Mouse (Mus musculus) testis, adult 2 months (tissue): ENCODE measurements around the gene Agap1.

ENCODE experiments used
- CTCF ChIP-seq: fragments of 200-500 bp; IDR thresholded peaks from 2 replicates; pipeline ENCODE4 v1.5.1; 2012; ENCODE audit warnings: low read depth, mild to moderate bottlenecking, inconsistent platforms, low read length, moderate library complexity; ENCODE audit not compliant: control insufficient read depth, insufficient read depth, insufficient replicate concordance
- POLR2A ChIP-seq: fragments of 200-500 bp; IDR thresholded peaks from 2 replicates; pipeline ENCODE4 v1.6.1; 2012; ENCODE audit warnings: low read depth, mild to moderate bottlenecking, inconsistent platforms, low read length, moderate library complexity; ENCODE audit not compliant: control insufficient read depth

GRCm38 (mm10) chr1:89550061-89550869 is 95.7 kb downstream of the Agap1 start:
- no peak for TF ChIP-seq CTCF
- no peak for TF ChIP-seq POLR2A
